Mouse (Mus musculus) 3T3-L1 (cell line): ENCODE measurements around the gene 2510002D24Rik.
"Not testable (repeated sequence)": the region's sequence is repeated elsewhere in the genome, so short reads cannot be mapped to it uniquely, and the experiment has no call there.

Experiments used
- DNase-seq: peaks from one replicate; pipeline ENCODE4 v3.0.0-alpha.2; 2015; ENCODE audit warnings: low read depth, low spot score

Gene 2510002D24Rik

DNA sequence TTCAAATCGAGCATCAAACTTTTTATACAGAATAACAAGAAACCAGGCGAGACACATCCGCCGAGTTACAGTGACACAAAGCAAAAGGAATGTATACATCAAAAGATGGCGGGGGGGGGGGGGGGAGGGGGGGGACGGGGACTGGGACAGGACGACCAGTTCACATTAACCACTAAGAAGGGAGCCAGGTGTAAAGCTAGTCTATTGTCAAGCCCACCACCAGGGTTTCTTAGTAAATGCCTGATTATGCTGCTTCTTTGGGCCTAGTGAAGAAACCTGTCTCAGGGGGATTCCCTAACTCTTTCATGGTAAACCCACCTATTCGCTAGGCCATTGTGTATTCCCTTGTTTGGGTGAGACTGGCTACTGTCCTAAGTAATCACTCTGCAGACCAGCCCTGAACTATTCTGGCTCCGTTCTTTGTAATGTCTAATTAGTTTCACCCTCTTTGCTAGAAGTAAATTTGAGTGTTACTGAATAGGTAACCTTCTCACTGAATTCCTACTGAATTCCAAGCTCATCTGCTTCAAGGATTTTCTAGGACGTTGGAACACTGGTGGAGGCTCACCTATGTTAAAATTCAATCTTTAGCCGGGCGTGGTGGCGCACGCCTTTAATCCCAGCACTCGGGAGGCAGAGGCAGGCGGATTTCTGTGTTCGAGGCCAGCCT, 13.3 kb downstream of the 2510002D24Rik start:
- not testable (repeated sequence) for DNase-seq

DNA sequence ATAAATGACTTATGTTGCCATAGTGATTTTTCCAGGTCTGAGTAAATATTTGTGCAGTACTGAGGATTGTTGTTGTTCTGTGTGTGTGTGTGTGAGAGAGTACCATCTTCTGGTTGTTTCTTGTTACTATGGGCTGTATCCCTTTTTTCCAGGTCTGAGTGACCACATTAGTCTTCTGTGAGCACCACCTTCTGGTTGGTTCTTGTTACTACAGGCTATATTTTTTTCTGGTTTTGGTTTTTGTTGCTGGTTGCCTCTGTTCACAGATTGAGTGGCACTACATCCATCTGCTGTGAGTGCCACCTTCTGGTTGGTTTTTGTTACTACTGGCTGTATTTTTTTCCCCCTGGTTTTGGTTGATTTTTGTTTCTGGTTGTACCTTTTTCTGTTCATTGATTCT, 22.2 kb downstream of the 2510002D24Rik start:
- peak; percentile 69 for DNase-seq

DNA sequence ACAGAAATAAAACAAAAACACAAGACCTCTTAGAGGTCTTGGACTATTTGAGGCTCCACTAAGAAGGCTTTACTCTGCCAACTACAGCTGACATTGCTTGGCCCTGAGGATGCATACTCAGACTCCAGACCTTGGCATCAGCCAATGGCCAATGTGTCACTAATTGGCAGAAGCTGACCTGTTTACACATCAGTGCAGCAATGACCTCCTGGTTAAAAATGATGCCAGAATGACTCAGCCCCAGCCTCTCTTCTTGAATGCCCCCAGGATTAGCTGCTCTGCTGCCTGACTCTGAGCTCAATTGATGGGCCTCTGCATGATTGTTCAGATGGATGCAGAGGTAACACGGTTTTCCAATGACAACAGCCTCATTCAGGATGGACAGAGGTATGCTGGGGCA, 23.8 kb downstream of the 2510002D24Rik start:
- DNase-seq = peak; percentile 99

DNA sequence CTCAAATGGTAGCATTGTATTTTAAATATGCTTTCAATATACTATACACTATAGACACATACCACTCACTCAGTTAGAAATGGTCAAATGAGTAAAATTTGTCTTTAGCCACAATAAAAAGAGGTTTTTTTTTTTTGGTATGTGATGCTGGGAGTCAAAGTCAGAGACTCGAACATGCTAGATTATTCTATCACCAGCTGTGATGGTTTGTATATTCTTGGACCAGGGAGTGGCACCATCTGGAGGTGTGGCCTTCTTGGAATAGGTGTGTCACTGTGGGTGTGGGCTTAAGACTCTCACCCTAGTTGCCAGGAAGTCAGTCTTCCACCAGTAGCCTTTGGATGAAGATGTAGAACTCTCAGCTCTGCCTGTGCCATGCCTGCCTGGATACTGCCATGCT, 34.1 kb downstream of the 2510002D24Rik start:
- DNase-seq = not testable (repeated sequence)

DNA sequence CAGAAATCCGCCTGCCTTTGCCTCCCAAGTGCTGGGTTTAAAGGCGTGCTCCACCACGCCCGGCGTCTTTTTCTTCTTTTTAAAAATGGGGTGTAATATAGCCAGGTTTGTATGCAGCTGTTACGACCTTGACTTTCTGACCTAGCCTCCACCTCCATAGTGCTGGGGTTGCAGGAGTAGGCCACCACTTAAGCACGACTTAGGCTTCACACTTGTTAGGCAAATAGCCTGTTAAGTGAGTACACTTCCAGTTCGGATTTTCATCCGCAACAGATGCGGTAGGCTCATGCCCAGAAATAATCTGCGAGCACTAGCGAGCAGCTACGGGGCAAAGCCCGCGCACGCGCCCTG, 39.7 kb downstream of the 2510002D24Rik start:
- no peak for DNase-seq

DNA sequence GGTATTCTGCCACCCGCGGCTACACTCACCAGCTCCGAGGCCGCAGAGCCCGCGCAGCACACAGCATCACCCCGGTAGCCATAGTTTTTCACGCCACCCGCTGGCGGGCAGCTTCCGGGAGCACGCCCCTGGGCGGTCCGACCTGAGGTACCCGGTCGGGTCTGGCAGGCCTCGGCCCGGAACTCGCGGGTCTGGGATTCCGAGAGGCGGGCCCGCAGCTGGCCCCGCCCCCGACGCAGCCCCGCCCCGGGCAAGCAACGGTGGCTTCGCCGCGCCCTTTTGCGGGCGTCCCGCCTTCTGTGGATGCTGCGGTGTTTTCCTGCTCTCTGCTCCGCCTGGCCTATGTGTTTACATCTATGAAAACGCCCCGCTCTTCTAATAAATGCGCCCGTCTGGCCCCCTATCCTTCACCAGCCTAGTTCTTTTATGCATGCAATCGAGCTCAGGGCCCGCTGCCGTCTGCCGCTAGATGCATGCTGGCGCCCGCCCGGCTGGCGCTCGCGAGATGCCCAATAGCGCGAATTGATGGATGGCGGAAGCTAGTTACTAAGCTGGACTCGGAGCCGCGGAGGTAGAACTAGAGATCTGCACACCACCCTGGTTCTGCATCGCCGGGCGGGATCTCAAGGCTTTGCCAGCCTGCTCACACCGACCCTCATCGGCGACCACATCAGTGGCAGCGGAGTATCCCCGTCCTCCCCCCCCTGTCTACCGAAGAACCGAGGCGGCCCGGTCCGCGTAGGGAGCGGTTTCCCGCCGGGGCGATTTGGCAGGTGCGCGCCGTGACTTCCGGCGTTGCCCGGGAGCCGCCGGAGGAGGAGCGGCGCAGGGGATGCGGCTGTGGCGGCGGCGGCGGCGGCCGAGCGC, 40.3 kb downstream of the 2510002D24Rik start, which contains the start of the genes Mrpl40 and Hira:
TSS of gene Mrpl40 (minus strand) at position 421 of the 867 bp plus-strand sequence.
TSS of gene Hira (plus strand) at position 596 of the 867 bp plus-strand sequence.
- DNase-seq = peak; percentile 94

DNA sequence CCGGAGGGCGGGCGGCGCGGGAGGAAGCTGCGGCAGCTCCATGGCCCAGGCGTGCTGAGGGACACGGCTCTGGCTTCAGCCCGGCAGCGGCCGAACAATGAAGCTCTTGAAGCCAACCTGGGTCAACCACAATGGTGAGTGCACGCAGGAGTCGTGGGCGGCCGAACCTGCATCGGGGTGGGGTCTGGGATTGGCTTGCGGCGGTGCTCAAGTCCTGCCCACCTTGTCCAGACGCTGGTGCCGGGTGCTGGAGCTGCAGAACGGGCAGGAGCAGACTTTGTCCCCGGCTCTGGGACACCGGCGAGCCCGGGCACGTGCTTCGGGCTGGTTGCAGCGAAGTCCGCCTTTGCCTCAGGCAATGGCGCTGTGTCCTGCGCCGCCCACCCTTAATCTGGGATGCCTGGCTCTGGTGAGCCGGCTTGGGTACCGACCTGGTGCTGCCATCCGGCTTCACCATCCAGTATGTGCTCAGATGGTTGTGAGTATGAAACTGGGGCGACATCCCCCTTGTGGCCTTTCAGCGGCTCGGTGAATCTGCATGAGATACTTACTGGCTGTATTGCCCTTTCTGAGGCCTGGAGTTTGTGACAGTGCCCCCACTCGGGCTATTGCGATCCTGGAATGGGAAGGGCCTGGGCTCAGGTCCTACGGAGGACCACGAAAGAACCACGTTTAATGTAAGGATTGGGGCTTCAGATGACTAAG, 41.2 kb downstream of the 2510002D24Rik start:
- peak; percentile 91 for DNase-seq

DNA sequence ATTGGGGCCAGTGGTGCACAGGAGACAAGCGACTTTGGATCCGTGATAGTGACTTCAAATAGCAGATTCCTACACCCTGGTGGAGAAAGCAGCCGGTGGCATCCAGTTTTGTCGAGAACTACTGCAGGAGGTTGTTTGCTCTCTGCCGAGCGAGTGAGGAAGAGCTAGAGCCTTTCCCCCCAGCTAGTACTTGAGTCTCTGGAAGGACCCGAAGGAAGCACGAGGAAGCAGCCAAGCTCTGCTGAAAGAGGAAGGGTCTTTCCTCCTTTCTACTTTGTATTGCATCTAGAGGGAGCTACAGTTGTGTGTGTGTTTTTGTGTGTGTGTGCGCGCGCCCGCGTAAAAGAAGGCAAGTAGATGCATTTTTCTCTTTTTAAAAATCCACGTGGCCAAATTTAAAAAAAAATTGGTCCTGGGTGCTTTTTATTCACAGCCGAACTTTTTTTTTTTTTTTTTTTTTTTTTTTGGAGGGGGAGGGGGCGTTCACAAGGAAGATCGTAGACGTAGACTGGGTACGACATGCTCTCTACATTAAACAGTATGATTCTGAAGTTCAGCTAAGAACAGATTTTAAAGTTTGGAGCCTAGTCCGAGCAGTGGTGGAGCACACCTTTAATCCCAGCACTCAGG, 41.8 kb downstream of the 2510002D24Rik start:
- DNase-seq = no peak

DNA sequence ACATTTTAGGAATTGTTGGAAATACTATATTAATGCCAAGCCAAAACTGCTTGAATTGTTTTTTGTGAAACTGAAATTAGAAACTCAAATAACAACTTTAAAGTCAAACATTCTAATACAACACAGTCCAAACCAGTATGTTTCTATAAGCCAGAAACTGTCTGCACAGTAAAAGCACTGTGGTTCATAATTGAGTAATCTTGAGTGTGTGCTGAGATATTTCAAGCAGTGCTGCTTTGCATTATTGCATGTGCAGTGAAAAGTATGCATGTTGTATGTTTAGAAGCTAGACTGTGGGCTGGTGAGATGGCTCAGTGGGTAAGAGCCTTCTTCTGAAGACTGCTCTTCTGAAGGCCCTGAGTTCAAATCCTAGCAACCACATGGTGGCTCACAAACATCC, 47.7 kb downstream of the 2510002D24Rik start:
- DNase-seq = no peak
